Mouse (Mus musculus) embryo, embryonic 11 days (tissue): ENCODE results near the gene Srgap3.

Experiments used
- DNase-seq: peaks from one replicate; pipeline ENCODE4 v3.0.0-alpha.2; 2015

The Srgap3 gene

GRCm38 (mm10) chr6:112949220-112949619 is 2.2 kb upstream of the Srgap3 start:
- DNase-seq = no peak

DNA sequence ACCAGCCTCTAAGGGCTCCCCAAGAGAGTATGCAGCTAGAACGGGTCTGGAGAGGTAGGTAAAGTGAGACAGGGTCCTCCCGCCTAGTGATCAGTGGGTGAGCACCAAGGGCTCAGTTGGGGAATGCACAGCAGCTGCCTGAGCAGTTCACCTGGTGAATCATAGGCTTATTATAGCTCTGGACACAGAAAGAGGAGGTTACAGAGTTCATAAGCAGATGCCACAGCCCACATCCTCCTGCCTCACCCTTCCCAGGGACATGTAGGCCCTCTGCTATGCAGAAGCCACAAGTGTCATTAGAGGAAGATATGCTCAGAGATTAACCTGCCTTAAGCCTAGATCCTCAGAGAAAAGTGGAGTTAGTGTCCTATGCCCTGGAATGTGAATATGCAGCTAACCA is 1.4 kb upstream of the Srgap3 start:
- no peak for DNase-seq

DNA sequence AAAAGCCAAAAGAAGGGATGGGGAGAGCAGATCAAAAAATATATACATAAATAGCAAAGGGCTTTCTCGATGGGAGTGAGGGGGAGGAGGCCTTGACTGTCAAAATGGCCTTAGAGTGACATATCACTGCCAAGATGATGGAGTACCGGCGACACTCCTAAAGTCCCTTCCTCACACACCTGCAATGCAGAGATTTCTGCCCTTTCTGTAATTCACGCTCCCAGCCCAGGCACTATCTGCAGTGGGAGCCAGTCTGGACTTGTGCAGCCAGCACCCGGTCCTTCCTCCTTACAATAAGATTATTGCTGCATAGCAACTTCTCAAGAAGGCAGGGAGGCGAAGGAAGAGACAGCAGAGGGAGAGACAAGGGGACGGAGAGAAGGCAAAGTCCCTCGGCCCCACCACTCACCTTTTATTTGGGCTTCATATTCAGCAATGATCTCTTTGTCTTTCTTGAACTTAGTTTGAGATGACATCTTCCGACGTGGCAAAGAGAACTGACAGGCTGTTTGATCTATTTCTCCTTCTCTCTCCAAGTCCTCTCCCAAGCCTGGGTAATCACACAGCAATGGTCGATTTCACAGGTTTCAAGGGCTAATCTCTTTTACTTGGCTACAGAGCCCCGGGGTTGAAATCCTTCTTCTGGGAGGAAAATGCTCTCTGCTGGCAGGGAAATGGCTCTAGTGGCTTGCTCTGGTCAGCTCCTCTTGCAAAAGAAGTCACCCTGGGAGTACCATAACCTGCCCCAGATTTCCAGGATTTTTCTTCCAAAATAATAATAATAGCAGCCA is 850 bp downstream of the Srgap3 start:
- peak; percentile 45 for DNase-seq

- peak; percentile 31 for DNase-seq
These were observed 1.8 kb downstream of the Srgap3 start for GRCm38 (mm10) chr6:112945181-112945751.

DNA sequence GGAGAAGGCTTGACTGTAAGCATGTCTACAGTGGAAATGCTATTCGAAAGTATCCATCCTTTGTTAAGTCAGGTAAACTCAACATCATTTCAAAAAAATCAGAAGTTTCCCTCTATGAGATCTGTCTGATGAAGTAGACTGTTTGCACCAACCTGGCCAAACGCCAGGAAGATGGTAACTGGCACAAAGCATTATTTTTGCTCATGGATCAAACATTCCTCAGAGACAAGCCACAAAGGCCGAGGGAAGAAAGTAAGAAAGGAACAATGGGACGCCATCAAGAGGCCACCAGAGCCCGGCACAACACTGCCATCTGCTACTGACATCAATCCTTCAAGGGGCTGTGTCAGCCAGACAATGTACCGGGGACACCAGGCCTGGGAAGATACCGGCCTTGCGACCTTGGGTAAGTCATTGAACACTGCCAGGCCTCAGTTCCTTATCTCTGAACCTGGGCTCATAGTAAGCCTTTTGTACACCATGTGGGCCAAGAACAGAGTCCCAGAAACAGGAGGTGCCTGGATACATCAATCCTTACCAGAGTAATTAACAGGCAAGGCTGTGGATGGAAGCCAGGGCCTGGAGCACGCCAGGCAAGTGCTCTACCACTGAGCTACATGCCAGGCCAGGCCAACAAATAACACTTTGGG is 3.3 kb downstream of the Srgap3 start:
- DNase-seq = peak; percentile 52

GRCm38 (mm10) chr6:112939281-112939680 is 7.8 kb downstream of the Srgap3 start:
- no peak for DNase-seq

DNA sequence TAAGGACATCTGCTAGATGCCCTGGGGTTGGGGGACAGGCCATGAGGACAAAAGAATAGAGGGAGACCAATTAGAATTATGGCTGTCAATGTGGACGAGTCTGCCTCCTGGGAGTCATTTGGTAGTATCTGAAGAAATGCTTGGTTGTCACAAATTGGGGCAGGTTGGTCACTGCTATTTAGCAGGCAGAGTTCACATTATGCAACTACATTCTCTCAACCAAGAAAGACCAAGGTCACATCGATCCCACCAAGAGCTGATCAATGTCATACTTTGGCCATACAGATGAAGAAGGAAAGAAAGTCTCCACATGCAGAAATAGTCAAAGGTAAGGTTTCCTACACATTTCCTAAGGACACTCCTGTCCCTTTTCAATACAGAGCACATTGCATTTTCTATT is 9.3 kb downstream of the Srgap3 start:
- DNase-seq = no peak

GRCm38 (mm10) chr6:112934501-112934900 is 12.6 kb downstream of the Srgap3 start:
- DNase-seq = no peak

GRCm38 (mm10) chr6:112932611-112933010 is 14.5 kb downstream of the Srgap3 start:
- no peak for DNase-seq

DNA sequence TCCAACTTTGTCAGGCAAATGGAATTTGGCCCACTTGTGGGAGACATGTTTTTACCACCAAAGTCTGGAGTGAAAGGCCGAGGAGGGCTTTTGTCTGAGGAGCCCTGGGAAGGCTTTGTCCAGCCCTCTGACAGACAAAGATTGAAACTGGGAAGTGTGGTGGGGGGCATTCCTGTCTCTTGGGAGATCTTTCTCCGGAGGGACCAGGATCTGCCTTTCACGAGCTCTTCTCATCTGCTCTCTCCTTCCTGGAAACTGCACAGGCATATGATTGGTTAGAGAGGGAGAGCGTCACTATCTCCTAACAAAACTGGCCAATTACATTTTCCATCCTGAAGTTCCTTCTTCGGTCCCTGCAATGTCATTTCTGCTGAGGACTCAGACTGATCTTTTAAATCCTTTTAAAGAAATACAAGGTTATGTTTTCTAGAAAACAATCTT is 17.0 kb downstream of the Srgap3 start:
- peak; percentile 64 for DNase-seq

DNA sequence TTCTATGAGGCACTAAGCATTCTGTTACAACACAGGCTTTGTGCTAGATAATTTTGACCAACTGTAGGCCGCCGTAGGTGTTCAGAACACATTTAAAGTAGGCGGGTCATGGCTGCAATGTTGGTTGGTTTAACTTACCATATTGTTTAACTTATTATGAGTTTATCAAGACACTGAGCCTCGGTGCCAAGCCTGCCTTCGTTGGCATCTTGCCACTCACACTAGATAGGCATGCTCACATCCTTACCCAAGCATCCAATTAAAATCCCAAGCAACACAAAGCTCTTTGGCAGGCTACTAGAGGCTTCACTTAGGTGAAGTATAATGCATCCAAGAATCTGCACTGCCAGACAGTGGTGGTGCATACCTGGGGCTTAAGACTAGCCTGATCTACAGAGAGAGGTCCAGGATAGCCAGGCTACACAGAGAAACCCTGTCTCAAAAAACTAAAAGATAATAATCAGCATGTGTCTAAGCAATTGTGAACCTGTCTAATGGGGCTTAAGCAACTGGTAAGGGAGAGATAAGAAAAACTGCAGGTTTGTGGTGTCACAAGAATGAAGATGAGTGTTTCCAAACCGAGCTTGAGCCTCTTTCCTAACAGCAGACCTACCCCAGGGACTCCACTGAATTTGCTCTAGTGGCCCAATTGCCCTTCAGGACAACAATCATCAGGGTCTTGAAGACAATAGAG is 17.6 kb downstream of the Srgap3 start:
- no peak for DNase-seq

- no peak for DNase-seq
These were observed 18.2 kb downstream of the Srgap3 start for GRCm38 (mm10) chr6:112928841-112929240.

- no peak for DNase-seq
These were observed 19.7 kb downstream of the Srgap3 start for GRCm38 (mm10) chr6:112927341-112927740.

DNA sequence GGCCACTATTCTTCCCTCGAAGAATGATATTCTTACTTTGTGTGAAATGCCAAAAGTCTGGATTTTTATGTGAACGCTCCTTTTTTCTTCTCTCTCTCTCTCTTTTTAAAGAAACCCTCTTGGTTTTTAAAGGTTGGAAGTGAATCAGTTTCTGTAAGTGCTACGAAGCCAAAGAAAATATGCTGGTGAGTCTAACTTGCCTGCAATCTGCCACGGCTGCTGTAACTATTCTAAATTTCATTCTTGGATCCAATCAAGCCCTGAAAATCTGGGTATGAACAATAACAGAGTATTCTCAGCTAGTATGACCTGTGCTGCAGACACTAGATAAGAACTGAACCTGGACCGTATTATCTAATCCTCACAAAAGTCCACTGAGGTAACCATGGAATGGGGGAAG is 21.1 kb downstream of the Srgap3 start:
- no peak for DNase-seq

DNA sequence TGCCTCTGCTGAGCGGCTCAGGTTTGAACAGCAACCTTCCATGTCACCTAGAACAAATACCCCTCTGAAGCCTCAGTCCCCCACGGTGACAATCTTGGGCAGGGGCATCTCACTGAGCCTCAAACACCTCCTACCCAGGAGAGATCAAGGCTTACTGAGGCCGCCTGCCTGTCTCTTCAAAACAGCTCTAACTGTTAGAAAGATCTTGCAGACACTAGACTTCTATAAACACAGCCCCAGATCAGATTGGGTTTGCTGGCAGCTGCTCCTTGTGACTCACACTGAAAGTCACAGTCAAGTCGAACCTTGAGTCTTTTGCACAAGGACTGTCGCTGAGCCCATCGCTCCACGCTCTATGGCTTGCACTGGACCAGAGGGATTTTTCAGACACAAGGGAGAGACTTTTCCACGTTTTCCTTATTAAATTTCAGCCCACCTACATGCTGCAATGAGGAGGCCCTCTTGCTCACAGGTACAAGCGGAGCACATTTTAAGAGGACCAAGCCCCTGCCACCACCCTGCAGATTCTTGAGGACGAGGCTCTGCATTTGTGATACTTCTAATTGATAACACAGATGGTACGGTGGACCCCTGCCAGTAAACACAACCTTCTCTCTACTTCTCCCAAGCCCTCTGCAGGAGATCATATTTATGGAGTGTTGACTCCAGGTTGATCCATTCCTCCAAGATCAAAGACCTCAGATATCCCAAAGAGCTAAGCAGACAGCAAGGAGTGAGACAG is 21.7 kb downstream of the Srgap3 start:
- no peak for DNase-seq

GRCm38 (mm10) chr6:112924606-112925141 is 22.4 kb downstream of the Srgap3 start:
- DNase-seq = no peak

DNA sequence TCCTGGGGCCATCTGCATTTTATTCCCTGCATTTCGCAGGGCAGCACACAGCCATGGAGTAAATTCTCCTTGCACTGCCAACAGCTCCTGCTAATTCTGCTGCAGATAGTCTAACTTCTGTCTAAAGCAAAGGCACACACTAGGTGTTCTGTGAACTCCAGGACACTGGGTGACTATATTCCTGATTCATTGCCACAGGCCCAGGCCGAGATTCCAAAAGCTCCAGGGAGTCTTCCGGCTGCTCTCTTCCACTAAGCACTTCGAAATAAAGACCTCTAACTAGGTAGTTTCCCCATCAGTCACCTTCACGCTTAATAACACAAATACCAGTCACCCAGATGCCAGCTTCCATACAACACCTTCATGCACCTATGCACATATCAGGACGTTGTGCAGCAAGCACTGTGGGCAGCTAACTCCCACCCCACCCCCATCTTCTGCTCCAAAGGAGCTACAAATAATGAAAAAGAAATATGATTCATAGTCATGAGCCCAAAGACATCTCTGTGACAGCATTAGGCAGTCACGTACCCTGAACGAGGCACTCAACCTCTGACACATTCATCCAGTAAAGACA is 26.4 kb downstream of the Srgap3 start:
- no peak for DNase-seq

GRCm38 (mm10) chr6:112917717-112918116 is 29.3 kb downstream of the Srgap3 start:
- DNase-seq = no peak

DNA sequence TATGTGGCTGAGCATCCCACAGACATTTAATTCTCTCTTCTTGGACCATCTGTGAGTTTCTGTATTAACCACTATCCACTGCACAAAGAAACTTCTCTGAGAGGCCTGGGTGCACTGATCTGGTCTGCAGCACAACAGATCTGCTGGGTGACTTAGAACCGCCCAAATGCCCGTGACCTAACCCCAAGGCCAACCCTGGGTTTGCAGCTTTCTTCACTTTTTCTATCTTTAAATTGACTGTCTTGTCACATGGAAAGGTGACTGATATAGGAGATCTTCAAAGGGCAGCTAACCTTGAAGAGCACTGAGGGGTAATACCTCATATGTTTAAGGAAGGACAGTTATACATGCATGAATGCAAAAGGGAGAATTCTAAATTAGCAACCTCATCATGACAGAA is 30.8 kb downstream of the Srgap3 start:
- DNase-seq = no peak

GRCm38 (mm10) chr6:112912552-112912951 is 34.5 kb downstream of the Srgap3 start:
- no peak for DNase-seq

GRCm38 (mm10) chr6:112909711-112910110 is 37.4 kb downstream of the Srgap3 start:
- no peak for DNase-seq
